Comparison of ENCODE assay signal across 9 mouse cellular contexts in the genomic region with DNA sequence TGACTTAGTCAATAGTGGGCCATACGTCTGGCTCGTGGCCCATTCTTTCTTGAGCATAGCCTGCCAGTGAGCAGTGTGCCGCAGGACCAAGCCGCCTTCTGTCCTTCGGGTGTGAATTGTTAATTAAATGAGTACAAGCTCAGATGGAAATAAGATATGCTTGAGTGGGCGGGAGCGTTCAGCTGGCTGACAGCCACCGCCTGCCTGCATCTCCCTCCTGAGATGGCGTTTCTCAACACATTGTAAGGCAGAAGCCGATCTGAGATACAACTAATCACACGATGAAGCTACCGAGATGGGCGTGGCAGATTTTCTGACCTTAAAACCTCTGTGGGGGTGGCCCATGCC. TPM values are rescaled to one million over a fixed set of nuclear protein-coding genes. Genes with fewer than 3 reads are reported as not detected.
DNase-seq lines count a peak whose midpoint lies in the region.
"Had no signal": no experiment of that assay in that cellular context is flagged by ENCODE, and none has a peak within 500 bp of the region (broad histone marks: within the 10 kb centered on the region; RNA-seq: fewer than 3 reads in every experiment).

No protein-coding gene starts in this region.

- DNase-seq in MN1 (ENCODE audit: low spot score) = peak; percentile 71
- DNase-seq in cerebellum, postnatal 36 days = peak; percentile 32 to 45
- peak; percentile 80 for DNase-seq in kidney, adult 18-20 months
- peak; percentile 35 to 73 for DNase-seq in left cerebral cortex, adult 9 months (ENCODE audit: low spot score in 2 of 2)
- peak; percentile 72 for DNase-seq in splenic B cell, adult 2 months (ENCODE audit: low read depth, low spot score)
- DNase-seq in heart, adult 9 months (ENCODE audit: low spot score in 2 of 2) = no peak
- DNase-seq in thymus, postnatal 4 days = no peak
- no peak for DNase-seq in adrenal gland, postnatal 25 days

- H3K27me3 ChIP-seq in splenic B cell, adult 2 months (ENCODE audit: control insufficient read depth, insufficient read depth, low read length, poor library complexity, severe bottlenecking) = no peaks in the 10 kb centered on the region
- H3K27me3 ChIP-seq: heart, embryonic 15.5 days had no signal

- H3K36me3 ChIP-seq in splenic B cell, adult 2 months (ENCODE audit: control insufficient read depth, insufficient read depth, low read length, poor library complexity, severe bottlenecking) = peaks cover 2% of the 10 kb centered on the region; the same call in 1 of the 2 replicates
- H3K36me3 ChIP-seq: heart, embryonic 15.5 days had no signal

RNA-seq across cellular contexts. Expression of a gene that starts 17.8 kb away (rescaled TPM):
- 26.0 and 27.0 TPM in 2 replicates for total RNA-seq in adrenal gland, postnatal 25 days (2021)

Comparison
In these comparisons a context has a peak if more than half of its experiments do, and no peak if none do; other contexts are left out.
1. DNase-seq: peak in MN1 (single experiment), cerebellum, postnatal 36 days (2 of 2), kidney, adult 18-20 months (single experiment), left cerebral cortex, adult 9 months (2 of 2) and splenic B cell, adult 2 months (single experiment); none in heart, adult 9 months (0 of 2), thymus, postnatal 4 days (single experiment) and adrenal gland, postnatal 25 days (single experiment).